Mouse (Mus musculus) stomach, postnatal 0 days (tissue): ENCODE data around the gene Samhd1.

Source experiments
- CTCF ChIP-seq: IDR thresholded peaks from 2 replicates; pipeline ENCODE4 v1.5.1; 2016; ENCODE audit warnings: antibody characterized with exemption, low read depth, mild to moderate bottlenecking, moderate library complexity
- EP300 ChIP-seq: optimal IDR thresholded peaks from 2 replicates; pipeline ENCODE3; 2016; ENCODE audit warnings: antibody characterized with exemption

GRCm38 (mm10) chr2:157139251-157139802 is 4.3 kb upstream of the Samhd1 start:
- TF ChIP-seq CTCF (no peak), EP300 (no peak)
